Mouse (Mus musculus) liver, postnatal 0 days (tissue): ENCODE results near the gene Sez6.

Experiments used
- CTCF ChIP-seq: sonication (generic); IDR thresholded peaks from 2 replicates; pipeline ENCODE4 v1.5.1; 2016; ENCODE audit warnings: antibody characterized with exemption, low read depth
- EP300 ChIP-seq: IDR thresholded peaks from 2 replicates; pipeline ENCODE4 v1.6.1; 2016; ENCODE audit warnings: antibody characterized with exemption, low read depth, mild to moderate bottlenecking

DNA sequence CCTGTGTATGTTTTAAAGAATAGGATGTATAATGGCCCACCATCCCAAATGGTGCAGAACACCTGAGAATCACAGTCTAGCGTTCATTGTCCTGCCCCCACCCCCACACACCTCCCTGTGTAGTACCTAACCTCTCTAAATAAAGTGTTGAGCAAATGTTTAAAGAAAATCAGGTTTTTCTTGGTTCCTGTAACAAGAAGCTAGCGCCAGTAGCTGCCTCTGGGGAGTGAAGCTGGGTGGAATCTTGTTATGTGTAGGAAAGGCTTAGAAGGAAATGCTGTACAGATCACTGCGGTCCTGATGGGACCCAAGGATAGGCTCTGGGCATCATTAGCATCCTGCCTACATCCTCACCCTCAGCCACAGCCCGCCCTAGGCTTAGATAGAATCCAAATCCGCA lies 29.2 kb upstream of the Sez6 start:
- TF ChIP-seq CTCF (no peak), EP300 (no peak)
